Mouse (Mus musculus): ENCODE data around the gene Ephx1. TPM values are rescaled to one million over a fixed set of nuclear protein-coding genes. Genes with fewer than 3 reads are reported as not detected.

Ephx1 gene
- total and polyA plus RNA-seq, 2 experiments from 2014 or later: 9.7 to 13.8 TPM

DNA sequence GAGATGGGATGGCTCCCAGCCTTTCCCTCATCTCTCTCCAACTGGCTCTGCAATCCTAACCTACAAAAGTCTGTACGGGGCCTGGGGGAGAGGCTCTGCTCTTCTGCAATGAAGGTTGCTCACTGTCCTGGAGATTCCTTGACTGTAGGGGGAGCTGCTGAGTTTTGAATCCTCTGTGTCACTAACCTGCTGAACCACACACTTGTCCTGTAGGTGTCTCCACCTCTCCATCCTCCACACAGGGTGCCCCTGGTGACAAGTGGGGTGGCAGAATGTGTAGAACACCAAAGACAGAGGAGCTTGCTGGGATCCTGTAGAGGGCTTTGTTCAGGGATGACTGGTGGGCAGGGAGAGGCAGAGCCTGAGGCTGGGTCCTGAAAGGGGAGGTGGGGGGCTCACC, 1.6 kb upstream of the Ephx1 start:
- no peak overlapping the region for H3K27ac ChIP-seq (ENCODE audit: low read depth, low read length)
- no peaks in the 10 kb centered on the region for H3K9me3 ChIP-seq (ENCODE audit: low read length)
- no peak overlapping the region for H3K9ac ChIP-seq (replicated peaks; ENCODE audit: low read length, poor library complexity, severe bottlenecking)
- ATAC-seq (ENCODE audit: low FRiP score) (no peak), DNase-seq (ENCODE audit: low spot score) (peak; percentile 48)
- TF ChIP-seq CTCF (IDR thresholded peaks at IDR 0.05): peak; percentile 70
- no peak overlapping the region for H3K4me3 ChIP-seq (ENCODE audit: low read depth, low read length)
- H3K27me3 ChIP-seq (ENCODE audit: insufficient read depth, low read length): no peaks in the 10 kb centered on the region
- H3K36me3 ChIP-seq (ENCODE audit: insufficient read depth, low read length): no peaks in the 10 kb centered on the region
- no peaks in the 10 kb centered on the region; the same call in 1 of the 2 replicates for H3K4me1 ChIP-seq (ENCODE audit: insufficient read depth, low read length)
- 15% methylated on average over 1 of the region's 1 CpGs for whole genome bisulfite sequencing
- no peak overlapping the region for H3K4me2 ChIP-seq (ENCODE audit: low read depth, low read length, poor library complexity, severe bottlenecking)

DNA sequence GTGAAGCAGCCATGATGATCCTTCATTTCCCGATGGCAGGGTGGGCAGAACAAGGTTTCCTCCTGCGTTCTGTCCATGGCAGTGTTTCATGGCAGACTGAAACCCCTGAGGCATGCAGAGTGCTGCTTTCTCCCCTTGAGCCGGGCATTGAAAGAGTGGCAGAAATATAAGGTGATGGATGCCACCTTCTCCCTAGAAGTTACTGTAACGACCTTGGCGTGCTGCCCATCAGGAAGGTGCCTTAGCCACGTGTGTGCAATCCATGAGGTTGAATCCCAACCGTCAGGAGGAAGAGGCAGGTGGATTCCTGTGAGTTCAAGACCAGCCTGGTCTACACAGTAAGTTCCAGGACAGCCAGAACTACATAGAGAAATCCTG, 773 bp upstream of the Ephx1 start:
- WGBS: 72% methylated on average over 7 of the region's 7 CpGs
- no peak overlapping the region for H3K9ac ChIP-seq (replicated peaks; ENCODE audit: low read length, poor library complexity, severe bottlenecking)
- H3K9me3 ChIP-seq (ENCODE audit: low read length): no peaks in the 10 kb centered on the region
- no peak for TF ChIP-seq CTCF (IDR thresholded peaks at IDR 0.05)
- no peak overlapping the region for H3K4me2 ChIP-seq (ENCODE audit: low read depth, low read length, poor library complexity, severe bottlenecking)
- ATAC-seq (ENCODE audit: low FRiP score) (no peak), DNase-seq (ENCODE audit: low spot score) (no peak)
- H3K27me3 ChIP-seq (ENCODE audit: insufficient read depth, low read length): no peaks in the 10 kb centered on the region
- H3K27ac ChIP-seq (ENCODE audit: low read depth, low read length): no peak overlapping the region
- no peaks in the 10 kb centered on the region for H3K36me3 ChIP-seq (ENCODE audit: insufficient read depth, low read length)
- no peak overlapping the region for H3K4me3 ChIP-seq (ENCODE audit: low read depth, low read length)
- no peaks in the 10 kb centered on the region; the same call in 1 of the 2 replicates for H3K4me1 ChIP-seq (ENCODE audit: insufficient read depth, low read length)

DNA sequence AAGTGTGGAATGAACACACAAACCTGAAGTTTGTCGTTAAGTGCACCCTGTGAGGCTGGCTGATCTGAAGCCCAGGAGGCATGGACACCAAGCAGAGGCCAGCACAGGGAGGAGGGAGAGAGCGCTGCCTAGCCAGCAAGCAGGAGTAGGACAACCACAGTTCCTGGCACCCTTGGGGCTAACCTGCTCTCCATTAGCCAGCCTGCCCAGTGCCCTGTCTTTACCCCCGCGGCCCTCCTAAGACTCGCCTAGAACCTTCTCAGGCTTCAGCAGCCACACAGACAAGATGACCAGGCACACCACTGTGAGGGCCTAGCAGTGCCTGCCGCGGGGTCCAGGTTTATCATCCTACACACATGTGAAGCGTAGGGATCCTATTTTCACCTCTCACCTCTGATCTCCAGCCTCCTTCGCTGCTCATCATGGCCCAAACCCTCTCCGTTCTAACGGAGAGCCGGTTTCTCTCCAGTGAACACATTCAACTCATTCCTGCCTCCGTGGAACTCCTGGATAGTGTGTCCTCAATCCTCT, 2.7 kb downstream of the Ephx1 start:
- ATAC-seq (ENCODE audit: low FRiP score) (no peak), DNase-seq (ENCODE audit: low spot score) (no peak)
- Histone ChIP-seq H3K9ac (replicated peaks; ENCODE audit: low read length, poor library complexity, severe bottlenecking) (no peak overlapping the region), H3K4me3 (ENCODE audit: low read depth, low read length) (no peak overlapping the region), H3K9me3 (ENCODE audit: low read length) (no peaks in the 10 kb centered on the region), H3K4me1 (ENCODE audit: insufficient read depth, low read length) (no peaks in the 10 kb centered on the region; the same call in 1 of the 2 replicates), H3K27ac (ENCODE audit: low read depth, low read length) (no peak overlapping the region), H3K27me3 (ENCODE audit: insufficient read depth, low read length) (no peaks in the 10 kb centered on the region), H3K36me3 (ENCODE audit: insufficient read depth, low read length) (no peaks in the 10 kb centered on the region), H3K4me2 (ENCODE audit: low read depth, low read length, poor library complexity, severe bottlenecking) (no peak overlapping the region)
- no peak for TF ChIP-seq CTCF (IDR thresholded peaks at IDR 0.05)
- 78% methylated on average over 13 of the region's 13 CpGs for WGBS

DNA sequence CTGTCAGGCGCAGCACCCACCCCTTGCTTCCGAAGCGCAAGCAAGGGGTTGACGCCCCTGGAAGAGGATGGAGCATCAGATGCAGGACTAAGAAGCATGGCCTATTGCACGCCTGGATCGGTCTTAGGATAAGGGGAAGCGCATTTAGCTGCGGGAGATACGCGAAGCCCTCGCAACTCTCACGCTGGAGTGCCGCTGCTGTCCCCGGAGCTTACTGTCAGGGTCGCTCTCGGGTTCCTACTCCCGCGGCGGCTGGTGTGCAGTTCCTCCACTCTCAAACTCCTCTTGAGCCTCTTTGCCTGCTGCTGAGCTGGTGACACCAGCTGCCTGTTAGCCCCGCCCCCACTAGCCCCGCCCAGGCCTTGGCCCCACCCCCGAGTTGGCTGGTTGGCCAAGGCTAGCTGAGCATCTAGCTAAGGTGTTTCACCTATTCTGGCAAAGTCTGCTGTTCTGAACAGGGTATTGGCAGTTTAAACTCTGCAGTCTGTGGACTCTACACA, 3.4 kb downstream of the Ephx1 start:
- H3K4me2 ChIP-seq (ENCODE audit: low read depth, low read length, poor library complexity, severe bottlenecking): peak overlapping the region; percentile 98
- no peaks in the 10 kb centered on the region; the same call in 1 of the 2 replicates for H3K4me1 ChIP-seq (ENCODE audit: insufficient read depth, low read length)
- peak; percentile 71 for DNase-seq (ENCODE audit: low spot score)
- no peaks in the 10 kb centered on the region for H3K27me3 ChIP-seq (ENCODE audit: insufficient read depth, low read length)
- H3K36me3 ChIP-seq (ENCODE audit: insufficient read depth, low read length): no peaks in the 10 kb centered on the region
- peak overlapping the region; percentile 38 for H3K27ac ChIP-seq (ENCODE audit: low read depth, low read length)
- 0 out of 2 replicates have a peak overlapping the region, but pooled peaks have one; percentile 36 for H3K9ac ChIP-seq (replicated peaks; ENCODE audit: low read length, poor library complexity, severe bottlenecking)
- H3K4me3 ChIP-seq (ENCODE audit: low read depth, low read length): peak overlapping the region; percentile 54
- under 1% methylated on average over 22 of the region's 22 CpGs for WGBS
- no peaks in the 10 kb centered on the region for H3K9me3 ChIP-seq (ENCODE audit: low read length)
- peak; percentile 79 for ATAC-seq (ENCODE audit: low FRiP score)
- no peak for TF ChIP-seq CTCF (IDR thresholded peaks at IDR 0.05)

DNA sequence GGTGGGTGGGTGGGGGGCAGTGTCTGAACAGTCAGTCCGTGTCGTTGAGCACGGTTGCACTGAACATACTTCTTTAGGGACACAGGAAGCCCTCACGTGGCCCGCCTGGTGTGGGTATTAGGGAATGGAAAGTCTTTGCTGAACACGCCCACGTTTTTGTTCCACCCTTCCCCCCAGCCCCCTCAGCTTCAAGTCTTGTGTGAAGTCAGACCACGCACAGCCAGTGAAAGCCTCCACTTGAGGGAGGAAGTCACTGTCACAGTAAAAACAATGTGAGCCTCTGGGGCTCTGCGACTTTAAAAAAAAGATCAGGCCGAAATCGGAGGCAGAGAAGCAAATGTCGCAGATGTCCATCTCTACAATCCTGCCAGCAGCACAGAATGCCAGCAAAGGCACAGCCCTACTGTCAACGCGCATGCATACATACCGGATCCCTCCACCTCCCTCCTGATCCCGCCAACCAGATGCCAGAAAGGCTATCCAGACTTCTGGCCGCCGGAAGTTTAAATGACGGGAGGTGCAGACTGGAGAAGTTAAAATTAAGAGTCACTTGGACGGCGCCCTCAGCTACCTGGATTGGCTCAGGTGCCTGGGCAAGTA, 4.1 kb downstream of the Ephx1 start:
- no peaks in the 10 kb centered on the region for H3K9me3 ChIP-seq (ENCODE audit: low read length)
- H3K4me1 ChIP-seq (ENCODE audit: insufficient read depth, low read length): no peaks in the 10 kb centered on the region; the same call in 1 of the 2 replicates
- no peaks in the 10 kb centered on the region for H3K27me3 ChIP-seq (ENCODE audit: insufficient read depth, low read length)
- H3K9ac ChIP-seq (replicated peaks; ENCODE audit: low read length, poor library complexity, severe bottlenecking): peak overlapping the region; percentile 36; the same call in 1 of the 2 replicates
- DNase-seq (ENCODE audit: low spot score): peak; percentile 83
- under 1% methylated on average over 21 of the region's 21 CpGs for WGBS
- H3K4me2 ChIP-seq (ENCODE audit: low read depth, low read length, poor library complexity, severe bottlenecking): peak overlapping the region; percentile 98
- H3K27ac ChIP-seq (ENCODE audit: low read depth, low read length): peak overlapping the region; percentile 38; the same call in 1 of the 2 replicates
- H3K36me3 ChIP-seq (ENCODE audit: insufficient read depth, low read length): no peaks in the 10 kb centered on the region
- ATAC-seq (ENCODE audit: low FRiP score): peak; percentile 82
- peak overlapping the region; percentile 54 for H3K4me3 ChIP-seq (ENCODE audit: low read depth, low read length)
- TF ChIP-seq CTCF (IDR thresholded peaks at IDR 0.05): no peak

DNA sequence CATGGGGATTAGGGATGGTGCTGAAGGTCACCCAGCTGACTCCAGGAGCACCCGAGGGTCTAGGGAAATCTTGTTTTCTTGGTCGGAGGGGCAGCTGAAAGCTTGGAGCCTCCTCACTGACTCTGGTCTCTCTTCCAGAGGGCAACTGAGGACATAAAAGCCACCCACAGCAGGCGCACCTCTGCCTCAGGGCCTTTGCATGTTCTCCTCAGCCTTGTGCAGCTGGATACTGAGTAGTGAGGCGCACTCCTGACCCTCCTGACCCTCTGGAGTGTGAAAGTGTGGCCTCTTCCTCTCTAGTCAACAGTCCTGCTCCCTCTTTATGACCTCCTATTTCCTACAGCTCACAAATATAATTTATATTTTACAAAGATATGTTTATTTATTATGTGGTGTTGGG, 4.7 kb downstream of the Ephx1 start:
- Histone ChIP-seq H3K36me3 (ENCODE audit: insufficient read depth, low read length) (no peaks in the 10 kb centered on the region), H3K9ac (replicated peaks; ENCODE audit: low read length, poor library complexity, severe bottlenecking) (no peak overlapping the region), H3K27me3 (ENCODE audit: insufficient read depth, low read length) (no peaks in the 10 kb centered on the region), H3K9me3 (ENCODE audit: low read length) (no peaks in the 10 kb centered on the region), H3K4me2 (ENCODE audit: low read depth, low read length, poor library complexity, severe bottlenecking) (peak overlapping the region; percentile 98), H3K4me3 (ENCODE audit: low read depth, low read length) (peak overlapping the region; percentile 54; the same call in 1 of the 2 replicates), H3K4me1 (ENCODE audit: insufficient read depth, low read length) (no peaks in the 10 kb centered on the region; the same call in 1 of the 2 replicates), H3K27ac (ENCODE audit: low read depth, low read length) (no peak overlapping the region)
- no peak for DNase-seq (ENCODE audit: low spot score)
- ATAC-seq (ENCODE audit: low FRiP score): no peak
- WGBS: 81% methylated on average over 4 of the region's 4 CpGs
- no peak for TF ChIP-seq CTCF (IDR thresholded peaks at IDR 0.05)

Data from midbrain, postnatal 0 days (tissue).